Mouse (Mus musculus) neural tube, embryonic 15.5 days (tissue): ENCODE measurements around the gene Usp33. TPM values are rescaled to one million over a fixed set of nuclear protein-coding genes. Genes with fewer than 3 reads are reported as not detected.
A peak's percentile ranks its signal among the peaks of the same experiment; 100 is the strongest.
"Not testable (repeated sequence)": the region's sequence is repeated elsewhere in the genome, so short reads cannot be mapped to it uniquely, and the experiment has no call there.

ENCODE experiments used
- ATAC-seq: fragments of 200-750 bp; cut with Nextera tagmentation; 2 replicates; pipeline ENCODE4 v1.8.0; 2017; ENCODE audit warnings: mild to moderate bottlenecking, moderate TSS enrichment, moderate library complexity; ENCODE audit not compliant: low FRiP score
- H3K27ac ChIP-seq: fragments of 300-500 bp; sonication (generic); replicated peaks from 2 replicates; pipeline ENCODE4 v1.5.1; 2015; ENCODE audit warnings: mild to moderate bottlenecking, inconsistent platforms
- H3K27me3 ChIP-seq: fragments of 300-500 bp; sonication (generic); replicated peaks from 2 replicates; pipeline ENCODE4 v1.6.1; 2015; ENCODE audit warnings: inconsistent platforms
- H3K36me3 ChIP-seq: fragments of 300-500 bp; sonication (generic); 2 replicates; pipeline ENCODE4 v1.6.1; 2015; ENCODE audit warnings: inconsistent platforms
- H3K4me1 ChIP-seq: fragments of 300-500 bp; sonication (generic); 2 replicates; pipeline ENCODE4 v1.6.1; 2015; ENCODE audit warnings: inconsistent platforms
- H3K4me2 ChIP-seq: fragments of 300-500 bp; sonication (generic); 2 replicates; pipeline ENCODE4 v1.6.1; 2015; ENCODE audit warnings: inconsistent platforms, mild to moderate bottlenecking, moderate library complexity
- H3K4me3 ChIP-seq: fragments of 300-500 bp; sonication (generic); replicated peaks from 2 replicates; pipeline ENCODE4 v1.5.1; 2015; ENCODE audit warnings: mild to moderate bottlenecking, inconsistent platforms
- H3K9ac ChIP-seq: fragments of 300-500 bp; sonication (generic); replicated peaks from 2 replicates; pipeline ENCODE4 v1.6.1; 2015; ENCODE audit warnings: mild to moderate bottlenecking, inconsistent platforms
- H3K9me3 ChIP-seq: fragments of 300-500 bp; sonication (generic); replicated peaks from 2 replicates; pipeline ENCODE4 v1.6.1; 2016; ENCODE audit warnings: inconsistent platforms
- WGBS: fragments of 180-500 bp; shearing (Covaris S2); methylation state at CpG from one replicate; pipeline ENCODE4 v1.1.7; 2015; ENCODE audit warnings: mixed read lengths; 5-methylcytosine and 5-hydroxymethylcytosine counted together
- polyA plus RNA-seq: library from polyadenylated mRNA; unstranded; fragments of >200 nt; fragmentation: Nextera tagmentation; extraction: Ambion mirVana; gene quantifications from 2 replicates; pipeline ENCODE4 v1.2.1, GENCODE M21; 2015

Usp33 gene
- polyA plus RNA-seq, 1 experiment from 2014 or later = 88.5 TPM

DNA sequence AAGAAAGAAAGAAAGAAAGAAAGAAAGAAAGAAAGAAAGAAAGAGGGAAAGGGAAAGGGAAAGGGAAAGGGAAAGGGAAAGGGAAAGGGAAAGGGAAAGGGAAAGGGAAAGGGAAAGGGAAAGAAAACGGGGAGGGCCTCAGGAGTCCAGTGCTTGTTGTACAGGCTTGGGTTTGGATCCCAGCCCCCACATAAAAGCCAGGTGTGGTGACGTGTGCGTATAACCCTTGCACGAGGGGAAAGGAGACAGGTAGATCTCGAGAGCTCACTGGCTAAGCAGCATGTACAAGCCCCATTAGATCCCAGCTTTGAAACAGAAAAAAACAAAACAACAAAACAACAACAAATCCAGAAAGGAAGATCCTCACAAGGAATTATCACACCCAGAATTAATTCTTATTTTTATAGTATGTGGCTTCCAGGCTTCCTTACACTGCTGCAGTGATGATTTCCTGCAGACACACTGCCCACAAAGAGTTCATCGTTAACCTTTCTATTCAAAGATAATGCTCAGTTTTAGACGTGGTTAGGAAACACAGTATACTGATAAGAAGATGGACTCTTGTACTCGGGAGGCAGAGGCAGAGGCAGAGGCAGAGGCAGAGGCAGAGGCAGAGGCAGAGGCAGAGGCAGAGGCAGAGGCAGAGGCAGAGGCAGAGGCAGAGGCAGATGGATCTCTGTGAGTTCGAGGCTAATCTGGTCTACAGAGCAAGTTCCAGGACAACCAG lies 29.7 kb upstream of the Usp33 start:
- H3K9ac ChIP-seq, H3K4me1 ChIP-seq, H3K9me3 ChIP-seq, H3K27ac ChIP-seq, H3K27me3 ChIP-seq, H3K4me2 ChIP-seq, ATAC-seq, H3K4me3 ChIP-seq: not testable (repeated sequence)
- peaks cover 37% of the 10 kb centered on the region for H3K36me3 ChIP-seq
- 90% methylated on average over 9 of the region's 9 CpGs for WGBS

- no peak overlapping the region for H3K27ac ChIP-seq
- H3K4me3 ChIP-seq = no peak overlapping the region
- no peaks in the 10 kb centered on the region for H3K27me3 ChIP-seq
- H3K4me2 ChIP-seq = no peak overlapping the region
- H3K9me3 ChIP-seq = no peaks in the 10 kb centered on the region
- no peak overlapping the region for H3K9ac ChIP-seq
- no peak for ATAC-seq
- WGBS = 95% methylated on average over 10 of the region's 10 CpGs
- H3K36me3 ChIP-seq = peaks cover 27% of the 10 kb centered on the region
- H3K4me1 ChIP-seq = no peaks in the 10 kb centered on the region
These were observed 25.2 kb upstream of the Usp33 start for GRCm38 (mm10) chr3:152320972-152321645.

DNA sequence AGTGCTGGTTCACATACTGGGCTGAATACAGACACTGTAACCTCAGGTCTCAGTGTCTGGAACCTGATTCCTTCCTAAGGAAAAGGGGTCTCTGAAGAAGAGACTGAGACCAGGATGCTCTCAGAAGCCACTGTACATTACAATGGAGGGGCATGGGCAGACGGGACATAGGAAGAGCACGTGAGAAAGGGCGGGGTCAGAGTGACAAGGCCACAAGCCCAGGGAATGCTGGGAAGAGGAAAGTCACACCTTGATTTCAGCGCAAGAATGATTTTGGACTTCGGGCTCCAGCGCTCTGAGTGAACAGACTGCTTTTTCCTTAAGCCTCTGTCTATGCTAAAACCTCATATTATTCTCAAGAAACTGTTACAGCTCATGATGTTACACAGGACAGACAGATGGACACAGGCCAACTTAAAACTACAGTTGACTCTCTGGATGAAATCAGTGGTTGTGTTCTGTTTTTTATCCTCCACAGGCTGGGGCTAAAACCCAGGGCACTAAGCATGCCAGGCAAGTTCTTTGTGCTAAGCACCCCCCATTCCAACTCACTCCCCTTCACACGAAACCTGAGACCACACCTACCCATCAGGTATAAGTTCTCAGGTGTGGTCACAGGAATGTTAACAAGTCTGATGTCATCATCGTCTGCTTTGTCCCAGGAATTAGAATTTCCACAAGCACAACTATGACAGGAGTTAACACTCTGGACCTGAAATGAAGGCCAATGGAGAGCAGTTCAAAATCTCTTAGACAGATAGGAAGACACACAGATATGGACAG lies 24.3 kb upstream of the Usp33 start:
- Histone ChIP-seq H3K27me3 (no peaks in the 10 kb centered on the region), H3K9ac (no peak overlapping the region), H3K36me3 (peaks cover 27% of the 10 kb centered on the region), H3K4me1 (no peaks in the 10 kb centered on the region), H3K4me2 (no peak overlapping the region), H3K27ac (no peak overlapping the region), H3K9me3 (no peaks in the 10 kb centered on the region), H3K4me3 (no peak overlapping the region)
- 95% methylated on average over 8 of the region's 8 CpGs for WGBS
- no peak for ATAC-seq

GRCm38 (mm10) chr3:152332104-152332503 lies 14.2 kb upstream of the Usp33 start:
- H3K27ac ChIP-seq = no peak overlapping the region
- ATAC-seq = no peak
- no peak overlapping the region for H3K9ac ChIP-seq
- peaks cover 41% of the 10 kb centered on the region for H3K36me3 ChIP-seq
- no peak overlapping the region for H3K4me3 ChIP-seq
- WGBS = 97% methylated on average over 6 of the region's 6 CpGs
- H3K9me3 ChIP-seq = no peaks in the 10 kb centered on the region
- no peaks in the 10 kb centered on the region for H3K27me3 ChIP-seq
- no peaks in the 10 kb centered on the region for H3K4me1 ChIP-seq
- H3K4me2 ChIP-seq = no peak overlapping the region

DNA sequence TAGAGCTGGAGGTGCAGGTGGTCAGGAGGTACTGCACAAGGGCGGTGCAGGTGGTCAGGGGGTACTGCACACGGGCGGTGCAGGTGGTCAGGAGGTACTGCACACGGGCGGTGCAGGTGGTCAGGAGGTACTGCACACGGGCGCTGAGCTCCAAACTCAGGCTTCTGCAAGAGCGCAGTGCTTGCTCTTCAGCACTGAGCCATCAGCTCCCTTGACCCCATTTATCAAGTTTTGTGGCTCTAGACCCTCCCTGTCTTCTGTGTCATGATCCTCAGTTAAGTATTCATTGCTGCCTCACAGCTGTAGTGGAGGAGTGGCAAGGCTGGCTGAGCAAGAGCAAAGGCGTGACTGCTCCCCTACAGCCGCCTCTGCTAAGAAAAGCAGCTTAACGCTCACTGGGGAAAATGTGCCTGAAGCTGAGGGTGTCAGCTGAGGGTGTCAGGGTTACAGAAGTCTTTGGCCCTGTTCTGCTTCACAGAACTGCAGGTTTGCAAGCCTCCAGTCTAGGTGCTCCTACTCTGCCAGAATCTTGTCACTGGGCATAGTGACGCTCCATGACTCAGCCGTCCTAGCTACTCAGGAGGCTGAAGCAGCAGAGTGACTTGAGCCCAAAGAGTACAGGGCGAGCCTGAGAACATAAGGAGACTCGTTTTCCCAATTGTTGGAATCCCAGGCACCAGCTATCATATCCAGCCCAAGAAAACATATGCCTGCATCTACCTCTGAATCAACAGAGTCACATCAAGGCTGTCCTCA lies 13.6 kb upstream of the Usp33 start:
- Histone ChIP-seq H3K4me3 (no peak overlapping the region), H3K4me1 (no peaks in the 10 kb centered on the region), H3K9me3 (no peaks in the 10 kb centered on the region), H3K9ac (no peak overlapping the region), H3K4me2 (no peak overlapping the region), H3K27ac (no peak overlapping the region), H3K27me3 (no peaks in the 10 kb centered on the region), H3K36me3 (peaks cover 47% of the 10 kb centered on the region)
- WGBS = 94% methylated on average over 15 of the region's 15 CpGs
- ATAC-seq = no peak

DNA sequence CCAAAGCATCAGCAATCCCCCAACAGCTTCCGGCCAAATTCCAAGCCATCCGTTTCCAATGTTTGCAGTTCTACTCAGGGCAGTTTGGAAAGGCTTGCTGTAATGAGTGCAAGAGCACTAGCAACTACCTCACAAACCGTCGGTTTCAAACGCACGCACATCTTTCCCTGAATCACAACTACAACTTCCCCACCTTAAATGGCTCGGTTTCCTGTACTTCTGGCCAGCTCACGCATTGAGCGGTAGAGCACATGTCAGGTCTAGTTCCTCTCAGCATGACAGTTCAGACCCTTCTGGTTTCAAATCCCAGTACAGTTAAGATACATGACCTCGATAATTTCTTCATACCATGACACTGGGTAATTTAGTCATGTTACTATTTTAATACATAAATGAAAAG lies 12.6 kb upstream of the Usp33 start:
- no peak for ATAC-seq
- H3K27me3 ChIP-seq = no peaks in the 10 kb centered on the region
- WGBS = 97% methylated on average over 10 of the region's 10 CpGs
- peaks cover 51% of the 10 kb centered on the region for H3K36me3 ChIP-seq
- H3K9ac ChIP-seq = no peak overlapping the region
- H3K27ac ChIP-seq = no peak overlapping the region
- H3K4me1 ChIP-seq = peaks cover under 1% of the 10 kb centered on the region; the same call in 1 of the 2 replicates
- H3K4me3 ChIP-seq = no peak overlapping the region
- no peak overlapping the region for H3K4me2 ChIP-seq
- no peaks in the 10 kb centered on the region for H3K9me3 ChIP-seq

DNA sequence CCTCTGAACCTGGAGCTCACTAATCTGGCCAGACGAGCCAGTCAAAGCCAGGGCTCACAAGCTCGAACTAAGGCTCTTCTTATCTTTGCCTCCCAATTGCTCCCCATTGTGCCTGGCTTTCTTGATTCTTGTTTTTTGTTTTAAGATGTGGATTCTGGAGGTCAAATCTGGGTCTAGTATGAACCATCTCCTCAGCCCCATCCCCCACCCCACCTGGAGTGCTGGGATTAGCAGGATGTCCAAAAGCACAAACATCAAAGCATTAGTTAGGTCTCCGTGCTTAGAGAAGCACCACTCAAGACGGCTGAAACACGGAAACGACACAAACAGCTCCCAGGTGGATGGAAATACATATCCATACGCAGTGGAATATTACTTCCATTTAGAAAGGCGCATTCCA lies 10.2 kb upstream of the Usp33 start:
- no peak for ATAC-seq
- Histone ChIP-seq H3K4me1 (peaks cover 13% of the 10 kb centered on the region), H3K9me3 (no peaks in the 10 kb centered on the region), H3K9ac (no peak overlapping the region), H3K27me3 (no peaks in the 10 kb centered on the region), H3K36me3 (peaks cover 51% of the 10 kb centered on the region), H3K4me2 (no peak overlapping the region), H3K4me3 (no peak overlapping the region), H3K27ac (no peak overlapping the region)
- 88% methylated on average over 8 of the region's 8 CpGs for WGBS

DNA sequence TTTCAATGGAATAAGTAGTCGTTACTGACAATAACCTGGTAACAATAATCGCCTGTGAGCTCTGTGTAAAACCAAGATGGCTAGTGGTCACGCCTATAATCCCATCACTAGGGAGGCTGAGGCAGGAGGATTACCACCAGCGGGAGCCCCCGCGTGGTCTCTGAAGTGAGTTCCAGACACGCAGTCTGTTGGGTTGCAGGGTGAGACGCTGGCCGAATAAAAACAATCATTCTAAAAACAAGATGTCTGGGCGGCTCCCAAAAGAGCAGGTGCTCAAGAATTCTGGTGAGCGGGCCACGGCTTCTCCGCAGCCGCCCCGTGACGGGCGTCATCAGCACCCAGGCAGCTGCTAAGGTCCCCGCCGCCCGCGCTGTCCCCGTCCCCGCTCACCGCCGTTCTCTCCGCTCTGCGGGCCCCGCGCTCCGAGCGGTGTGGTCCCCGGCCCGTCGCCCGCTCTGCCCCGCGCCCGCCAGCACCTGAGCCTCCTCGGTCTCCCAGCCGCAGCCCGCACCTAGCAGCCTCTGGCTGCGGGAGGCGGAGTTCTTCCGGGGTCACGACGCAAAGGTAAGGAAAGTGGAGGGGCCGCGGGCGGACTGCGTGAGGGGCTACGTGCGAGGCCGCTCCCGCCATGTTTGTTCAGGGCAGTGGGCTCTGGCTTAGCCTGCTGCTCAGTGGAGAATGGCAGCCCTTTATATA lies 6.3 kb upstream of the Usp33 start, which contains the start of gene Miga1:
Miga1 (minus strand) TSS at position 546 of the 696 bp plus-strand sequence.
- H3K4me1 ChIP-seq = peaks cover 13% of the 10 kb centered on the region
- H3K9ac ChIP-seq = peak within 1 kb of the TSS; percentile 61
- no peaks in the 10 kb centered on the region for H3K9me3 ChIP-seq
- H3K27me3 ChIP-seq = no peaks in the 10 kb centered on the region
- peak within 1 kb of the TSS; percentile 79 for H3K27ac ChIP-seq
- H3K4me2 ChIP-seq = peak within 1 kb of the TSS; percentile 63
- H3K36me3 ChIP-seq = peaks cover 28% of the 10 kb centered on the region
- 4% methylated on average over 54 of the region's 54 CpGs for WGBS
- peak; percentile 96 for ATAC-seq
- H3K4me3 ChIP-seq = peak within 1 kb of the TSS; percentile 73

GRCm38 (mm10) chr3:152342961-152343517 lies 3.2 kb upstream of the Usp33 start:
- no peak overlapping the region for H3K27ac ChIP-seq
- no peak overlapping the region for H3K4me3 ChIP-seq
- H3K4me2 ChIP-seq = no peak overlapping the region
- no peak for ATAC-seq
- no peak overlapping the region for H3K9ac ChIP-seq
- no peaks in the 10 kb centered on the region for H3K9me3 ChIP-seq
- no peaks in the 10 kb centered on the region for H3K27me3 ChIP-seq
- H3K36me3 ChIP-seq = 0 out of 2 replicates have a peak, but pooled peaks cover 1% of the 10 kb centered on the region
- H3K4me1 ChIP-seq = peaks cover 24% of the 10 kb centered on the region
- 94% methylated on average over 15 of the region's 15 CpGs for WGBS

GRCm38 (mm10) chr3:152346633-152347141 lies 409 bp downstream of the Usp33 start:
- Histone ChIP-seq H3K27me3 (no peaks in the 10 kb centered on the region), H3K4me2 (peak overlapping the region; percentile 70), H3K4me1 (peaks cover 36% of the 10 kb centered on the region), H3K4me3 (peak overlapping the region; percentile 69), H3K27ac (peak overlapping the region; percentile 89), H3K9me3 (no peaks in the 10 kb centered on the region), H3K9ac (peak overlapping the region; percentile 83), H3K36me3 (no peaks in the 10 kb centered on the region)
- peak; percentile 65 for ATAC-seq
- under 1% methylated on average over 42 of the region's 54 CpGs for WGBS
